Mouse (Mus musculus) 3T3-L1 (cell line): Measurements from ENCODE around the gene Kif17.
"Not testable (repeated sequence)": the region's sequence is repeated elsewhere in the genome, so short reads cannot be mapped to it uniquely, and the experiment has no call there.

Source experiments
- DNase-seq: peaks from one replicate; pipeline ENCODE4 v3.0.0-alpha.2; 2015; ENCODE audit warnings: low read depth, low spot score

Gene Kif17

GRCm38 (mm10) chr4:138313021-138313420 lies 62.8 kb downstream of the Kif17 start:
- no peak for DNase-seq

- no peak for DNase-seq
These were observed 63.6 kb downstream of the Kif17 start for GRCm38 (mm10) chr4:138313795-138314194.

- DNase-seq, result peak; percentile 38
These were observed 65.5 kb downstream of the Kif17 start for GRCm38 (mm10) chr4:138315781-138316180.

GRCm38 (mm10) chr4:138316369-138316768 lies 66.1 kb downstream of the Kif17 start:
- no peak for DNase-seq

- DNase-seq, result peak; percentile 66
These were observed 68.5 kb downstream of the Kif17 start for GRCm38 (mm10) chr4:138318509-138319266.

GRCm38 (mm10) chr4:138319508-138319907 lies 69.3 kb downstream of the Kif17 start:
- peak; percentile 90 for DNase-seq

- no peak for DNase-seq
These were observed 70.5 kb downstream of the Kif17 start for GRCm38 (mm10) chr4:138320711-138321110.

- DNase-seq, result no peak
These were observed 71.3 kb downstream of the Kif17 start for GRCm38 (mm10) chr4:138321488-138321887.

- no peak for DNase-seq
These were observed 72.5 kb downstream of the Kif17 start for GRCm38 (mm10) chr4:138322692-138323091.

GRCm38 (mm10) chr4:138323753-138324152 lies 73.5 kb downstream of the Kif17 start:
- no peak for DNase-seq

- DNase-seq, result no peak
These were observed 74.2 kb downstream of the Kif17 start for GRCm38 (mm10) chr4:138324451-138324850.

GRCm38 (mm10) chr4:138325466-138326076 lies 75.3 kb downstream of the Kif17 start:
- DNase-seq, result peak; percentile 91

GRCm38 (mm10) chr4:138326077-138326695 lies 76.0 kb downstream of the Kif17 start, which contains the start of gene Pink1:
TSS of gene Pink1 (minus strand) at chr4:138326307.
- DNase-seq, result peak; percentile 71

- not testable (repeated sequence) for DNase-seq
These were observed 76.9 kb downstream of the Kif17 start for GRCm38 (mm10) chr4:138327155-138327554.

- no peak for DNase-seq
These were observed 77.7 kb downstream of the Kif17 start for GRCm38 (mm10) chr4:138327891-138328470.

- no peak for DNase-seq
These were observed 80.0 kb downstream of the Kif17 start for GRCm38 (mm10) chr4:138330264-138330671.

- peak; percentile 13 for DNase-seq
These were observed 81.4 kb downstream of the Kif17 start for GRCm38 (mm10) chr4:138331647-138332046.

- no peak for DNase-seq
These were observed 82.9 kb downstream of the Kif17 start for GRCm38 (mm10) chr4:138333135-138333534.

GRCm38 (mm10) chr4:138335036-138335435 lies 84.8 kb downstream of the Kif17 start:
- DNase-seq, result no peak

- no peak for DNase-seq
These were observed 85.4 kb downstream of the Kif17 start for GRCm38 (mm10) chr4:138335648-138336047.

GRCm38 (mm10) chr4:138336876-138337275 lies 86.6 kb downstream of the Kif17 start:
- no peak for DNase-seq

- DNase-seq, result no peak
These were observed 87.1 kb downstream of the Kif17 start for GRCm38 (mm10) chr4:138337341-138337740.
